Mouse (Mus musculus) Muller cell, postnatal 12 days (primary cell): ENCODE data around the gene Dcaf5.

Experiments used
- DNase-seq: peaks from one replicate; pipeline ENCODE4 v3.0.0-alpha.2; 2015; ENCODE audit errors: inconsistent ontology term

Dcaf5 gene

GRCm38 (mm10) chr12:80340936-80341335 is 95.5 kb downstream of the Dcaf5 start:
- DNase-seq = no peak

- DNase-seq = no peak
These were observed 102.2 kb downstream of the Dcaf5 start for GRCm38 (mm10) chr12:80334162-80334561.

- no peak for DNase-seq
These were observed 104.8 kb downstream of the Dcaf5 start for GRCm38 (mm10) chr12:80331634-80332033.

- no peak for DNase-seq
These were observed 105.6 kb downstream of the Dcaf5 start for GRCm38 (mm10) chr12:80330819-80331218.

GRCm38 (mm10) chr12:80329641-80330040 is 106.8 kb downstream of the Dcaf5 start:
- no peak for DNase-seq

GRCm38 (mm10) chr12:80326047-80326446 is 110.4 kb downstream of the Dcaf5 start:
- DNase-seq = no peak

GRCm38 (mm10) chr12:80324785-80325131 is 111.6 kb downstream of the Dcaf5 start:
- no peak for DNase-seq

- DNase-seq = no peak
These were observed 112.2 kb downstream of the Dcaf5 start for GRCm38 (mm10) chr12:80324051-80324784.

- no peak for DNase-seq
These were observed 112.9 kb downstream of the Dcaf5 start for GRCm38 (mm10) chr12:80323371-80324050.

- no peak for DNase-seq
These were observed 113.9 kb downstream of the Dcaf5 start for GRCm38 (mm10) chr12:80322494-80322893.

- no peak for DNase-seq
These were observed 117.3 kb downstream of the Dcaf5 start for GRCm38 (mm10) chr12:80319062-80319461.

- DNase-seq = no peak
These were observed 121.1 kb downstream of the Dcaf5 start for GRCm38 (mm10) chr12:80315321-80315720.

GRCm38 (mm10) chr12:80311959-80312669 is 124.3 kb downstream of the Dcaf5 start:
- no peak for DNase-seq

- no peak for DNase-seq
These were observed 128.8 kb downstream of the Dcaf5 start for GRCm38 (mm10) chr12:80307556-80307955.

GRCm38 (mm10) chr12:80304518-80304917 is 131.9 kb downstream of the Dcaf5 start:
- no peak for DNase-seq

- no peak for DNase-seq
These were observed 135.5 kb downstream of the Dcaf5 start for GRCm38 (mm10) chr12:80300833-80301456.

- DNase-seq = no peak
These were observed 137.7 kb downstream of the Dcaf5 start for GRCm38 (mm10) chr12:80298714-80299113.

GRCm38 (mm10) chr12:80291895-80292435 is 144.4 kb downstream of the Dcaf5 start:
- DNase-seq = peak; percentile 59

GRCm38 (mm10) chr12:80290964-80291363 is 145.4 kb downstream of the Dcaf5 start:
- peak; percentile 55 for DNase-seq

GRCm38 (mm10) chr12:80290483-80290882 is 145.9 kb downstream of the Dcaf5 start:
- DNase-seq = no peak

- DNase-seq = no peak
These were observed 146.7 kb downstream of the Dcaf5 start for GRCm38 (mm10) chr12:80289722-80290121.

GRCm38 (mm10) chr12:80285890-80286289 is 150.5 kb downstream of the Dcaf5 start:
- no peak for DNase-seq
